Mouse (Mus musculus): ENCODE data around the gene Pcyt2. TPM values are rescaled to one million over a fixed set of nuclear protein-coding genes. Genes with fewer than 3 reads are reported as not detected.

Gene Pcyt2
- polyA plus RNA-seq, 1 experiment from 2014 or later, result 393 TPM

- Histone ChIP-seq H3K4me3 (ENCODE audit: low read length) (peak overlapping the region; percentile 81), H3K27me3 (replicated peaks; ENCODE audit: control insufficient read depth, insufficient read depth, low read length) (no peaks in the 10 kb centered on the region), H3K27ac (ENCODE audit: low read length) (peak overlapping the region; percentile 98), H3K4me1 (ENCODE audit: control insufficient read depth, insufficient read depth, low read length) (peaks cover 44% of the 10 kb centered on the region), H3K4me2 (ENCODE audit: low read depth, low read length) (peak overlapping the region; percentile 71), H3K36me3 (ENCODE audit: control insufficient read depth, insufficient read depth, low read length) (peaks cover 26% of the 10 kb centered on the region), H3K9ac (ENCODE audit: low read depth, low read length) (peak overlapping the region; percentile 96), H3K9me3 (ENCODE audit: control insufficient read depth, low read length) (no peaks in the 10 kb centered on the region)
- under 1% methylated on average over 23 of the region's 23 CpGs for WGBS
- ATAC-seq, result no peak
Measured at GRCm38 (mm10) chr11:120573585-120574277, 44.0 kb downstream of the Pcyt2 start.

DNA sequence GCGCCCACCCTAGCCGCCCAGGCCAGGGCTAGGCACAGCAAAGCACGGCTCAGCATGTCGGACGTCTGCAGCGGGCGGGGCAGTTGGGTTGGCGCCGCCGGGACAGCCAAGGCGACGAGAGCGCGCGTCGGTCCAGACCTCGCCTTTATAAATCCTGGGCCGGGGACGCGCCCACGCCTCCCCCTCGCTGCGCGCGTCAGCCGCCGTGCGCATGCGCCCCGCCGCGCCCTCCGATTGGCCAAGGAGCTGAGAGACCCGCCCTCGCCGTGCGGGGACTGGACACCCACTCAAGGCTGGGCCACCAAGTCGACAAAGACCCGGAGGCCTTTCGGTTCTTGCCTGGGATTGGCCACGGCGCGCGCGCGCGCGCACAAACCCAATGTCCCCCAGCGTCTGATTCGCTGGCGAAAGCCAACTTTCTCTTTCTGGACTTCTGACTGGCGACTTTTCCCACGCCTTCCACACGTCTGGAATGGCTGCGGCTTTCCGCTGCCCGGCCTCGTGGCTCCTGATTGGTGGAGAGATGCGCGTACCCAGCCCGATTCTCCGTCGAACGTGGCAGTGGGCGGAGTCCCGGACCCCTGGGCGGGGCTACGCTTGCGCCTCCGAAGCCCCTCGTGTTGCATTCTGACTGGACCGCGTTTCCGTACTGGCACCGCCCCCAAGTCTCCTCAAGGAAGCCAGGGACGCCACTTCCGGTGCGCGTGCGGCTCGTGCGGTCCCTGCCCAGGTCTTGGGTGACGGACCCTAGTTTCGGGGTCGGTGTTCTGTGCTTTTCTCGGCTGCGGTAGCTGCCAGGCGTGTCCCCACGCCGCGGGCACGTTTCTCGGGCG, 44.8 kb downstream of the Pcyt2 start, which contains the start of gene P4hb:
P4hb (minus strand) TSS at position 502 of the 833 bp plus-strand sequence.
- Histone ChIP-seq H3K9me3 (ENCODE audit: control insufficient read depth, low read length) (no peaks in the 10 kb centered on the region), H3K27me3 (replicated peaks; ENCODE audit: control insufficient read depth, insufficient read depth, low read length) (no peaks in the 10 kb centered on the region), H3K9ac (ENCODE audit: low read depth, low read length) (peak within 1 kb of the TSS; percentile 96), H3K4me1 (ENCODE audit: control insufficient read depth, insufficient read depth, low read length) (peaks cover 37% of the 10 kb centered on the region), H3K27ac (ENCODE audit: low read length) (peak within 1 kb of the TSS; percentile 98), H3K36me3 (ENCODE audit: control insufficient read depth, insufficient read depth, low read length) (peaks cover 18% of the 10 kb centered on the region), H3K4me3 (ENCODE audit: low read length) (peak within 1 kb of the TSS; percentile 81), H3K4me2 (ENCODE audit: low read depth, low read length) (peak within 1 kb of the TSS; percentile 71)
- ATAC-seq, result peak; percentile 95
- WGBS, result under 1% methylated on average over 88 of the region's 94 CpGs

DNA sequence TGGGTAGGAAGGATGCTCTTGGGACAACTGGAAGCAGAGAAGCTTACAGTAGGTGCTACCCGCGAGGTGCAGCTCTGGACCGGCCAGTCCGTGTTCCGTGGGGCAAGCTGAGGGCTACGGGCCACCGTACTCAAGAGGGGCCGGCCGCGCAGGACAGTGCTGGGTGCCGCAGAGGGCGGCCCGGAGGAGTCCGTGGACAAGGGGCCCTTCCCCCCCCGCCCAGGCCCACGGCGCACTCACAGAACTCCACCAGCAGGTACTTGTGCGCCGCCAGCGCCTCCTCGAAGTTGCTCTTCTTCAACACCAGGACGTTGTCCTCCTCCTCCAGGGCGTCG, 45.4 kb downstream of the Pcyt2 start:
- Histone ChIP-seq H3K4me1 (ENCODE audit: control insufficient read depth, insufficient read depth, low read length) (peaks cover 35% of the 10 kb centered on the region), H3K27me3 (replicated peaks; ENCODE audit: control insufficient read depth, insufficient read depth, low read length) (no peaks in the 10 kb centered on the region), H3K4me3 (ENCODE audit: low read length) (peak overlapping the region; percentile 81), H3K27ac (ENCODE audit: low read length) (peak overlapping the region; percentile 92), H3K36me3 (ENCODE audit: control insufficient read depth, insufficient read depth, low read length) (peaks cover 13% of the 10 kb centered on the region), H3K9me3 (ENCODE audit: control insufficient read depth, low read length) (no peaks in the 10 kb centered on the region), H3K4me2 (ENCODE audit: low read depth, low read length) (peak overlapping the region; percentile 60), H3K9ac (ENCODE audit: low read depth, low read length) (peak overlapping the region; percentile 96)
- peak; percentile 17 for ATAC-seq
- WGBS, result 0% methylated on average over 23 of the region's 24 CpGs

DNA sequence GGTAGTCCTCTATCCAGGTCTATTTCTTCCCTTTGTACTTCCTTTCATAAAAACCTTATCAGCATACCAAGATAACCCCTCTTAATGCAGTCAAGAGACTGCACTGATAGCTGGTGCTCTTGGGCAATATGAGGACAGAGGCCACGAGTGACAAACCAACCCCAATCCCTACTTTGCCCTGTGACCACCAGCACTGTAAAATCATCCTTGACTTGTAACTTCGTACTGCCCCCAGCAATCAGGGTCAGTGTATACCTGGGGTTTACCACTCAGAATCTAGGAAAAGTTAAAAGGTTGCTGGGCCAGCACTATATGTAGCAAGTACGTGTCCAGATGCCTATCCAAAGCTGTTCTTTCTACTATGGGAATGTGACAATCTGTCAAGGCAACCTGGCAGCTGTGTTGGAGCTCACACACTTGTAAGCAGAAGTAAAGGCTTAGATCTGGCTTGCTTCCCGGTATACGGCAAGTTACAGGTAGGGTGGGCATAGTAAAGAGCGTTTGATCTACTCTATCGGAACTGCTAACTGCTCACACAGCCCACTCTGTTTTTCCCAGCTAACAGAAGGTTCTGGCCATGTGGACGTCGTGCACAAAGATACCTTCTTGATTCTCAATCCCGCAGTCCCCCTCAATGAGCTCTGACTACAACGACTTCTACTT, 45.9 kb downstream of the Pcyt2 start:
- H3K36me3 ChIP-seq (ENCODE audit: control insufficient read depth, insufficient read depth, low read length), result peaks cover 13% of the 10 kb centered on the region
- H3K4me1 ChIP-seq (ENCODE audit: control insufficient read depth, insufficient read depth, low read length), result peaks cover 31% of the 10 kb centered on the region
- H3K27ac ChIP-seq (ENCODE audit: low read length), result peak overlapping the region; percentile 92
- peak overlapping the region; percentile 96 for H3K9ac ChIP-seq (ENCODE audit: low read depth, low read length)
- ATAC-seq, result 0 out of 2 replicates have a peak, but pooled peaks have one; percentile 1
- no peaks in the 10 kb centered on the region for H3K9me3 ChIP-seq (ENCODE audit: control insufficient read depth, low read length)
- peak overlapping the region; percentile 81 for H3K4me3 ChIP-seq (ENCODE audit: low read length)
- peak overlapping the region; percentile 60 for H3K4me2 ChIP-seq (ENCODE audit: low read depth, low read length)
- H3K27me3 ChIP-seq (replicated peaks; ENCODE audit: control insufficient read depth, insufficient read depth, low read length), result no peaks in the 10 kb centered on the region
- 6% methylated on average over 11 of the region's 11 CpGs for WGBS

DNA sequence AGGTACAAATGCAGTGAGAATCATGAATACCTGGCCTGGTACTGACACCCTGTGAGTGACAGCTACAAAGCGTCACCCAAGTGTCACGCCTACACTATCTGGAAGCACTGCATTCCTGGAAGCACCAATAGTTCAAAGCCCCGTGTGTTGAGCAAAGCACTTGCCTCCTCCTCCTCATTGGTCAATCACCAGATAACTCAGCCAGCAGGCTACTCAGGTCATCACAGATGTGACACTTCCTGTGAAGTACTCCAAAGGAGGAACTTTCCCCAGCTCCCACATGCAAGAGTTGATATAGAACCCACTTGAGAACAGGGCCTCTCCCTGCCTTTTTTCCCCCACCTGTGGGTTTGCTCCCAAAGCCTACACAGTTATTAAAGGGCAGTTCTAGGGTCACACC, 46.6 kb downstream of the Pcyt2 start:
- H3K9ac ChIP-seq (ENCODE audit: low read depth, low read length), result peak overlapping the region; percentile 96
- no peak for ATAC-seq
- H3K36me3 ChIP-seq (ENCODE audit: control insufficient read depth, insufficient read depth, low read length), result peaks cover 13% of the 10 kb centered on the region
- H3K9me3 ChIP-seq (ENCODE audit: control insufficient read depth, low read length), result no peaks in the 10 kb centered on the region
- WGBS, result 53% methylated on average over 3 of the region's 3 CpGs
- peak overlapping the region; percentile 60 for H3K4me2 ChIP-seq (ENCODE audit: low read depth, low read length)
- H3K4me3 ChIP-seq (ENCODE audit: low read length), result peak overlapping the region; percentile 81
- no peaks in the 10 kb centered on the region for H3K27me3 ChIP-seq (replicated peaks; ENCODE audit: control insufficient read depth, insufficient read depth, low read length)
- peak overlapping the region; percentile 68 for H3K27ac ChIP-seq (ENCODE audit: low read length)
- H3K4me1 ChIP-seq (ENCODE audit: control insufficient read depth, insufficient read depth, low read length), result peaks cover 29% of the 10 kb centered on the region

- Histone ChIP-seq H3K9ac (ENCODE audit: low read depth, low read length) (no peak overlapping the region), H3K27me3 (replicated peaks; ENCODE audit: control insufficient read depth, insufficient read depth, low read length) (no peaks in the 10 kb centered on the region), H3K9me3 (ENCODE audit: control insufficient read depth, low read length) (no peaks in the 10 kb centered on the region), H3K27ac (ENCODE audit: low read length) (no peak overlapping the region), H3K4me1 (ENCODE audit: control insufficient read depth, insufficient read depth, low read length) (peaks cover 18% of the 10 kb centered on the region; the same call in 1 of the 2 replicates), H3K36me3 (ENCODE audit: control insufficient read depth, insufficient read depth, low read length) (peaks cover 25% of the 10 kb centered on the region), H3K4me3 (ENCODE audit: low read length) (no peak overlapping the region), H3K4me2 (ENCODE audit: low read depth, low read length) (peak overlapping the region; percentile 10; the same call in 1 of the 2 replicates)
- ATAC-seq, result no peak
- 91% methylated on average over 6 of the region's 6 CpGs for WGBS
Measured at GRCm38 (mm10) chr11:120568324-120568723, 49.4 kb downstream of the Pcyt2 start.

DNA sequence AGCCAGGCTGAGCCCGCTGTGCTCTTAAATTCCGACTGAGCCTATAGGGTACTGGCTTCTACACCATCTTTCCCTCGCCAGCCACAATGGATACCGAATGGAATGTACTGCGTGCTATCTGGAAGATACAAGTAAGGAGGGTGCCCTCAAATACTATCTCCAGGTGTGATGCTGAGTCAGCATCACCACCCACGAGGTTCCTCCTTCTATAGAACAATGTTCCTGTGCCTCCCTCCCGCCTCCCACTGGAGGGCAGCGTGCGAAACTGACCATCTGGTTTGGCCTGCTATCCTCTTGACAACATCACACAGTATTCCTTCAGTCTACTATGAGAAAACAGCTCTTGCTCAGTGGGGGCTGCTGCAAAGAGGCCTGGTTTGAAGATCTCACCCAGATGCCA, 52.6 kb downstream of the Pcyt2 start:
- H3K36me3 ChIP-seq (ENCODE audit: control insufficient read depth, insufficient read depth, low read length), result peaks cover 41% of the 10 kb centered on the region
- H3K4me2 ChIP-seq (ENCODE audit: low read depth, low read length), result no peak overlapping the region
- no peak overlapping the region for H3K27ac ChIP-seq (ENCODE audit: low read length)
- no peak overlapping the region for H3K9ac ChIP-seq (ENCODE audit: low read depth, low read length)
- no peak for ATAC-seq
- WGBS, result 81% methylated on average over 9 of the region's 9 CpGs
- 0 out of 2 replicates have a peak, but pooled peaks cover 4% of the 10 kb centered on the region for H3K4me1 ChIP-seq (ENCODE audit: control insufficient read depth, insufficient read depth, low read length)
- H3K9me3 ChIP-seq (ENCODE audit: control insufficient read depth, low read length), result no peaks in the 10 kb centered on the region
- no peaks in the 10 kb centered on the region for H3K27me3 ChIP-seq (replicated peaks; ENCODE audit: control insufficient read depth, insufficient read depth, low read length)
- no peak overlapping the region for H3K4me3 ChIP-seq (ENCODE audit: low read length)

DNA sequence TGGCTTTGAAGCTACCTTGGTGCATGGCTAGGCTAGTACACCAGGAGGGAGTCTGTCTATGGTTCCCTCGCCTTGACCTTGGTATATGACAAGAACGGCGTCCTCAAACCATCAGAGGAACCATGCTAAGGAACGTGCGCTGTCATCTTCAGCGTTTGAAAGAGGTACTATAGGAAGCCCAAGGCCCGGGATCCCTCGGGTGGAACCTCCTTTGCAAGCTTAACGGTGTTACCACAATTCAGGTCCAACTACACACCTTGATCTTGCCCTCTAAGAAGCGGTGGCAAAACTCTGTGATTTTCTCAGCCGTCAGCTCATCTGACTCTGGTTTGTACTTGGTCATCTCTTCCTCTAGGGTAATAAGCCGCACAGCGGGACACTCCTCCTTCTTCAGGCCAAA, 54.8 kb downstream of the Pcyt2 start:
- Histone ChIP-seq H3K9ac (ENCODE audit: low read depth, low read length) (no peak overlapping the region), H3K27me3 (replicated peaks; ENCODE audit: control insufficient read depth, insufficient read depth, low read length) (no peaks in the 10 kb centered on the region), H3K27ac (ENCODE audit: low read length) (no peak overlapping the region), H3K36me3 (ENCODE audit: control insufficient read depth, insufficient read depth, low read length) (peaks cover 46% of the 10 kb centered on the region), H3K4me3 (ENCODE audit: low read length) (no peak overlapping the region), H3K4me1 (ENCODE audit: control insufficient read depth, insufficient read depth, low read length) (0 out of 2 replicates have a peak, but pooled peaks cover 4% of the 10 kb centered on the region), H3K9me3 (ENCODE audit: control insufficient read depth, low read length) (no peaks in the 10 kb centered on the region), H3K4me2 (ENCODE audit: low read depth, low read length) (no peak overlapping the region)
- ATAC-seq, result no peak
- 95% methylated on average over 13 of the region's 13 CpGs for WGBS

Measured in intestine, embryonic 16.5 days (tissue).